Mouse (Mus musculus) midbrain, embryonic 10.5 days (tissue): ENCODE results near the gene Slco1a5. TPM values are rescaled to one million over a fixed set of nuclear protein-coding genes. Genes with fewer than 3 reads are reported as not detected.

ENCODE experiments used
- DNase-seq: peaks from one replicate; pipeline ENCODE4 v3.0.0-alpha.2; 2017; ENCODE audit warnings: low spot score
- H3K27ac ChIP-seq: fragments of 300-500 bp; sonication (generic); replicated peaks from 2 replicates; pipeline ENCODE4 v1.5.1; 2016; ENCODE audit warnings: mild to moderate bottlenecking
- H3K27me3 ChIP-seq: fragments of 300-500 bp; sonication (generic); 2 replicates; pipeline ENCODE4 v1.6.1; 2016; ENCODE audit warnings: low read depth, mild to moderate bottlenecking; ENCODE audit not compliant: poor library complexity, severe bottlenecking
- H3K36me3 ChIP-seq: fragments of 300-500 bp; sonication (generic); 2 replicates; pipeline ENCODE4 v1.6.1; 2016; ENCODE audit warnings: mild to moderate bottlenecking, moderate library complexity
- H3K4me1 ChIP-seq: fragments of 300-500 bp; sonication (generic); 2 replicates; pipeline ENCODE4 v1.6.1; 2016
- H3K4me3 ChIP-seq: fragments of 300-500 bp; sonication (generic); 2 replicates; pipeline ENCODE4 v1.5.1; 2016; ENCODE audit warnings: mild to moderate bottlenecking, moderate library complexity
- H3K9me3 ChIP-seq: fragments of 300-500 bp; sonication (generic); replicated peaks from 2 replicates; pipeline ENCODE4 v1.6.1; 2016; ENCODE audit warnings: mild to moderate bottlenecking
- WGBS: fragments of 180-500 bp; shearing (Covaris S2); methylation state at CpG from one replicate; pipeline ENCODE4 v1.1.7; 2016; 5-methylcytosine and 5-hydroxymethylcytosine counted together
- polyA plus RNA-seq: library from polyadenylated mRNA; unstranded; fragments of >200 nt; fragmentation: Nextera tagmentation; extraction: Ambion mirVana; gene quantifications from 2 replicates; pipeline ENCODE4 v1.2.1, GENCODE M21; 2016

Slco1a5 gene
- polyA plus RNA-seq, 1 experiment from 2014 or later: 0.77 TPM

- peak; percentile 89 for DNase-seq
- peak within 1 kb of the TSS; percentile 73 for H3K4me3 ChIP-seq
- no peaks in the 10 kb centered on the region for H3K9me3 ChIP-seq
- 1% methylated on average over 48 of the region's 48 CpGs for WGBS
- H3K36me3 ChIP-seq: peaks cover 25% of the 10 kb centered on the region
- peak within 1 kb of the TSS; percentile 87 for H3K27ac ChIP-seq
- H3K4me1 ChIP-seq: peaks cover 12% of the 10 kb centered on the region
- no peaks in the 10 kb centered on the region for H3K27me3 ChIP-seq
Measured at GRCm38 (mm10) chr6:142345440-142346038, 22.8 kb upstream of the Slco1a5 start, which contains the start of gene Pyroxd1. Gene Pyroxd1 (plus strand): TSS chr6:142345654.

DNA sequence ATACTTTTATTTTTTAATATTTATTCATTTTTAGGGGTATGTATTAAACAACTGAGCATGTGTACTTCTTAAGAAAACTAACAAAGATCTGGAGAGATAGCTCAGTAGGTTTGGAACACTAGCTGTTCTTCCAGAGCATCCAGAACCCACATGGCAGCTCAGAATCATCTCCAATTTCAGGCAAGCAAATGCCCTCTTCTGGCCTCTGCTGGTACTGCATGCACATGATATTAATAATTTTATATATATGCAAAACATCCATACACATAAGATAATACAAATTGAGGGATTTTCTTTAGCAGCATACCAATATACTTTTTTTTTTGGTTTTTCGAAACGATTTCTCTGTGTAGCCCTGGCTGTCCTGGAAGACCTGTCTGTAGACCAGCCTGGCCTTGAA is 20.8 kb upstream of the Slco1a5 start:
- H3K4me1 ChIP-seq: peaks cover 12% of the 10 kb centered on the region
- peak; percentile 44 for DNase-seq
- no peaks in the 10 kb centered on the region for H3K27me3 ChIP-seq
- no peak overlapping the region for H3K4me3 ChIP-seq
- 68% methylated on average over 2 of the region's 2 CpGs for WGBS
- peaks cover 7% of the 10 kb centered on the region for H3K36me3 ChIP-seq
- no peaks in the 10 kb centered on the region for H3K9me3 ChIP-seq
- no peak overlapping the region for H3K27ac ChIP-seq

- Histone ChIP-seq H3K9me3 (no peaks in the 10 kb centered on the region), H3K27ac (no peak overlapping the region), H3K27me3 (no peaks in the 10 kb centered on the region), H3K4me3 (no peak overlapping the region), H3K36me3 (no peaks in the 10 kb centered on the region), H3K4me1 (no peaks in the 10 kb centered on the region)
- DNase-seq: no peak
- 49% methylated on average over 2 of the region's 2 CpGs for WGBS
Measured at GRCm38 (mm10) chr6:142339576-142339975, 16.8 kb upstream of the Slco1a5 start.

DNA sequence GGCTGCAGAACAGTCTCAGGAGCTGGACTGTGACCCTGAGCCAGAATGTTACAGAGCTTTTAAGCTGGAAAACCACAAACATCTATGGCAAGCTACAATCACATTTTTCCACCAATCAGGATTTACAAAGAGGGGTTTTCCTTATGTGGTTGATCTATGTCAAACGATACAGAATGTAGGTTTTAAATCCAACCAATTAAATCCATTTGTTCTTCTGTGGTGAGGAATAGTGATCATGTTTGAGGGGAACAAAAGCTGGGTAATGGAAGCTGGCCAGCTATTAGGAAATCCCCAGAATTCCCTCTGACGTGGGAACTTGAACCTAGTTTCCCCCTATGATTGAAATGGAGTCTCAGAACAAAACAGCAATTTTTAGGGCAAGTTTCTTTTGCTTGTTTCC is 16.2 kb upstream of the Slco1a5 start:
- no peak overlapping the region for H3K27ac ChIP-seq
- no peaks in the 10 kb centered on the region for H3K27me3 ChIP-seq
- H3K4me1 ChIP-seq: no peaks in the 10 kb centered on the region
- no peak for DNase-seq
- no peaks in the 10 kb centered on the region for H3K36me3 ChIP-seq
- H3K9me3 ChIP-seq: no peaks in the 10 kb centered on the region
- H3K4me3 ChIP-seq: no peak overlapping the region
- WGBS: 84% methylated on average over 2 of the region's 2 CpGs

GRCm38 (mm10) chr6:142329201-142329600 is 6.4 kb upstream of the Slco1a5 start:
- Histone ChIP-seq H3K9me3 (no peaks in the 10 kb centered on the region), H3K4me3 (no peak overlapping the region)
- 79% methylated on average over 1 of the region's 1 CpGs for WGBS

DNA sequence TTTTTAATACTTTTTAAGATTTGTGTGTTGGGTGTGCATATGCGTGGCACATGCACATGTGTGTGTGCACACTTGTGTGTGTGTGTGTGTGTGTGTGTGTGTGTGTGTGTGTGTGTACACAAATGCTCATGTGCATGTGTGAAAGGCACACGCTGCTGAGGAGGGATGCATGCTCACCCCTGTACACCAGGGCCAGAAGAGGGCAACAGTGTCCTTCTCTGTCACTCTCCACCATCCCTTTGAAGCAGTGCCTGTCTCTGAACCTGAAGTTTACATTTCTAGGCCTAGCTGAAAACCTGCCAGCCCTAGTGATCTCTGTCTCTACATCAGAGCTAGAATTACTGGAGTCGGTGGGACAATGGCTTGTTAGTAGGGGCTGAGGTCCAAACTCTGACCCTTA is 3.8 kb upstream of the Slco1a5 start:
- no peaks in the 10 kb centered on the region for H3K9me3 ChIP-seq
- H3K4me3 ChIP-seq: no peak overlapping the region
- no peaks in the 10 kb centered on the region for H3K36me3 ChIP-seq
- no peak overlapping the region for H3K27ac ChIP-seq
- H3K4me1 ChIP-seq: peaks cover 13% of the 10 kb centered on the region
- H3K27me3 ChIP-seq: no peaks in the 10 kb centered on the region
- no peak for DNase-seq
- 86% methylated on average over 3 of the region's 3 CpGs for WGBS

More at GRCm38 (mm10) chr6:142329201-142329600, 6.4 kb upstream of the Slco1a5 start:
- Histone ChIP-seq H3K4me1 (no peaks in the 10 kb centered on the region), H3K27ac (no peak overlapping the region), H3K36me3 (no peaks in the 10 kb centered on the region), H3K27me3 (no peaks in the 10 kb centered on the region)
- no peak for DNase-seq

DNA sequence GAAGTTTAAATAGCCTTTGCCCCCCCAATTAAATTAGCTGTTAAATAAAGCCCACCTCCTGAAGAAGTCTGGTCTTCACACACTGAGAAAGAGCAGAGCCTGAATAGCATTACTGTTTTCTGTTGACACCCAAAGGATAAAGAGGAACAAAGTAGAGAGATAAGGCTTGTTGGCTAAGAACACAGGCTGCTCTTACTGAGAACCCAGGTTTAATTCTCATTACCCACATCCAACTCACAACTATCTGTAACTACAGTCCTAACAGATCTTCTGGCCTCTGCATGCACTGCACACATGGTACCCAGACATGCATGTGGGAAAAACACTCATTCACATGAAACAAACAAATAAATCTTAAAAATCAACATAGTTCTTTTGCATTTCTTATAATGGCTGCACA is 5.7 kb downstream of the Slco1a5 start:
- H3K36me3 ChIP-seq: no peaks in the 10 kb centered on the region
- no peak for DNase-seq
- no peak overlapping the region for H3K27ac ChIP-seq
- H3K27me3 ChIP-seq: no peaks in the 10 kb centered on the region
- H3K4me1 ChIP-seq: no peaks in the 10 kb centered on the region
- no peak overlapping the region for H3K4me3 ChIP-seq
- H3K9me3 ChIP-seq: no peaks in the 10 kb centered on the region

- DNase-seq: no peak
- no peak overlapping the region for H3K27ac ChIP-seq
- 82% methylated on average over 5 of the region's 5 CpGs for WGBS
Measured at GRCm38 (mm10) chr6:142314285-142314684, 8.5 kb downstream of the Slco1a5 start.

DNA sequence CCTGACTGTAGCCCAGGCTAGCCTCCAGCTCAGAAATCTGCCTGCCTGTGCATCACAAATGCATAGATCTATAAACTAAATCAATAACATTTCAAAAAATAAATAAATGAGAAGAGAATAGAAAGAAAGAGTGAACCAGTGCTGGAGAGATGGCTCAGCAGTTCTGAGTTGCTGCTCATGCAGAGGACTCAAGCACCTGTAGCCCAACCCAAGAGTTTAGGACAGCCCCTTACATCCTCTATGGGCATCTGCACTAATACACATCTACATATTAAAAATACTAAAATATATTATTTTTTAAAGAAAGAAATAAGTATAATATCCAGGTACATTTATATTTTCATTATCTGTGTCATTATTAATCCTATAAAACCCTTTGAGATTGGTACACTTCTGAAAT is 17.7 kb downstream of the Slco1a5 start:
- H3K9me3 ChIP-seq: peaks cover 4% of the 10 kb centered on the region; the same call in 1 of the 2 replicates
- no peaks in the 10 kb centered on the region for H3K36me3 ChIP-seq

More at GRCm38 (mm10) chr6:142314285-142314684, 8.5 kb downstream of the Slco1a5 start:
- Histone ChIP-seq H3K36me3 (no peaks in the 10 kb centered on the region), H3K4me1 (no peaks in the 10 kb centered on the region), H3K9me3 (peaks cover 4% of the 10 kb centered on the region; the same call in 1 of the 2 replicates), H3K27me3 (no peaks in the 10 kb centered on the region), H3K4me3 (no peak overlapping the region)

DNA sequence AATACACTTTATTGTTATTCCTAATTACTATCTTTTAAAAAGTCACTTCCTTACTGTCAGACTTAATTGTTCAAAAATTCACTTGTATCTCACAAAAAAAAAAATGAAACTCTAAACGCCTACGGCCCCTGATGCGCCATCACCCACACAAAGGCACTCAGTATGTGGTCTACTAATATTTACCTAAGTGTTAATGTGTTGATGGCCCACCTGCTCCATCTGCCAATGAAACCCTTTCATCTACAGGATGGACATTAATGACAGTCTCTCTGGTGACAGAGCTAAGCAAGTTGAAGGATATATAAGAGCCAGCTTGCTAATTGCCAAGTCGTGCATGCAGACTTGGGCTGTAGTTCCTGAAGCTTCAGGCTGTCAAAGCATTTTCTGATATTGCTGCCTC is 24.7 kb downstream of the Slco1a5 start, which contains the start of gene Iapp:
TSS of gene Iapp (plus strand) at position 326 of the 400 bp plus-strand sequence.
- H3K27ac ChIP-seq: no peak within 1 kb of the TSS
- 79% methylated on average over 4 of the region's 4 CpGs for WGBS
- DNase-seq: no peak
- H3K36me3 ChIP-seq: no peaks in the 10 kb centered on the region
- H3K9me3 ChIP-seq: no peaks in the 10 kb centered on the region
- no peaks in the 10 kb centered on the region for H3K27me3 ChIP-seq
- H3K4me3 ChIP-seq: no peak within 1 kb of the TSS
- H3K4me1 ChIP-seq: no peaks in the 10 kb centered on the region

More for the DNA sequence above, 17.7 kb downstream of the Slco1a5 start:
- no peak overlapping the region for H3K27ac ChIP-seq
- no peak for DNase-seq
- no peak overlapping the region for H3K4me3 ChIP-seq
- no peaks in the 10 kb centered on the region for H3K27me3 ChIP-seq
- peaks cover 6% of the 10 kb centered on the region for H3K4me1 ChIP-seq

DNA sequence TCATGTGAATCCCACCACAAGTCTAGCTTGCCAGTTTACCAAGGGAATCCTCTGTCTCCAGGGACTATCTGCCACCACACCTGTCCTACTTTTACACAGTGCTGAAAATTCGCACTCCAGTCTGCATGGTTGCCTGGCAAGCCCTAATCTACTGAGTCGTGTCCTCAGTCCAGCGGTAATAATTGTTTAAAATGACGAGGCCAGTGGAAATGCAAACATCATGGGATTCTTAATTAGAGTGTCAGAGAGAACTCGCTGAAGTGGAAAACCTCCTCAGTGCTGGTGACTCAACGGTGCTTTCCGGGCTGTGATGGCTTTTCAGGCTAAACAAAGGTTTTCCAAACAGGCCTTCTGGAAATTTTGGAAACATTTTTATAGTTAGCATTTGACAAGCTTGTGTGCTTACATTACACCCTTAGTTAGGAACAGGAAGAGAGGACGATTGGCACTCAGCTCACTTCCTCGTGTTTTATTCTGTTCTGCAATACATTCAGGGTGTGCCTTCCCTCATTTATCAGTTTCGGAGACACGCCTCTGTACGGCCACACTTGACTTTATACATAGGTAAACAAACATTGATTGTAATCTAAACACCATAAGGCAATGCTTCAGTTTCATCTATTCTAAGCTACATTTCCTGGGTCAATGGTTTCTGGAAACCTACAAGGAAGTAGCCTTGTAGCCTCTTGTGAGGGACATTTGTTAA is 33.2 kb downstream of the Slco1a5 start:
- Histone ChIP-seq H3K4me3 (no peak overlapping the region), H3K4me1 (no peaks in the 10 kb centered on the region)
- WGBS: 79% methylated on average over 12 of the region's 12 CpGs

DNA sequence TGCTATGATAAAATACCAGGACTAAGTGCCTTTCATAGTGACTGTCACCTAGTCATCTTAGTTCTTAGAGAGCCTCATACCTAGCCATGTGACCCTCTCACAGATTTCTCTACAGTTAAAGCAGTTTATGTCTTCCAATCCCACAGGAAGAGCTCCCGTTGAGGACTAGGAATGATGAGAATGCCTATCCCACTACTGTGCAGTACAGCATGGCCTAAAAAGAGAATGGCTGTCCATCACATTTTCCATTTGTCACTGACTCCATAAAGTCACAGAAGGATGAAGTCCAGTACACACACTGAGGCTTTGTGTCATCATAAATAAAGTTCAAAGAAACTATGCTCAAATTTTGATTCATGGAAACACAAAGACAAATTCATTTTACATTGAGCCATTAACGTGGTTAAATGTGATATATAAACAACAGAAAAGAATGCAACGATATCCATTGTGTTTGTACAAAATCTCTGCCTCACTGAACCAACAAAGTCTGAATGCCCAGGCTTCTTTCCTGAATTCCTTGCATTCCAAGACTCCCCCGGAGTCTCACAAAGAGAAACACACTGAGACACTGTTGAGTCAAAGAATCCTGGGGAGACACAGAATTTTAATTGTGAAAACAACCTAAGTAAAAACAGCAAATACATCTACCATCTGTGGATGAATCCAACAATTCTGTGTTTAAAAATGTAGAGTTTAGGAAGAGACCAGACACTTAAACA is 46.9 kb downstream of the Slco1a5 start:
- H3K36me3 ChIP-seq: no peaks in the 10 kb centered on the region
- no peaks in the 10 kb centered on the region for H3K27me3 ChIP-seq
- H3K4me1 ChIP-seq: peaks cover 9% of the 10 kb centered on the region
- 10% methylated on average over 4 of the region's 4 CpGs for WGBS
- no peak overlapping the region for H3K4me3 ChIP-seq
- DNase-seq: no peak
- peak overlapping the region; percentile 65 for H3K27ac ChIP-seq
- H3K9me3 ChIP-seq: no peaks in the 10 kb centered on the region

More for the DNA sequence above, 33.2 kb downstream of the Slco1a5 start:
- H3K9me3 ChIP-seq: no peaks in the 10 kb centered on the region
- H3K36me3 ChIP-seq: no peaks in the 10 kb centered on the region
- no peaks in the 10 kb centered on the region for H3K27me3 ChIP-seq
- DNase-seq: no peak
- H3K27ac ChIP-seq: no peak overlapping the region
